Mouse (Mus musculus) intestine, embryonic 16.5 days (tissue): ENCODE results near the gene Faim. TPM values are rescaled to one million over a fixed set of nuclear protein-coding genes. Genes with fewer than 3 reads are reported as not detected.

Source experiments
- ATAC-seq: fragments of 200-750 bp; cut with Nextera tagmentation; 2 replicates; pipeline ENCODE4 v1.8.0; 2017; ENCODE audit warnings: moderate TSS enrichment, moderate library complexity
- H3K27ac ChIP-seq: fragments of 300-500 bp; sonication (generic); 2 replicates; pipeline ENCODE4 v1.5.1; 2014; ENCODE audit warnings: mild to moderate bottlenecking, low read length
- H3K27me3 ChIP-seq: fragments of 300-500 bp; sonication (generic); replicated peaks from 2 replicates; pipeline ENCODE4 v1.6.1; 2014; ENCODE audit warnings: low read length, control low read depth, mixed read lengths; ENCODE audit not compliant: control insufficient read depth, insufficient read depth
- H3K36me3 ChIP-seq: fragments of 300-500 bp; sonication (generic); 2 replicates; pipeline ENCODE4 v1.6.1; 2014; ENCODE audit warnings: low read length, control low read depth; ENCODE audit not compliant: control insufficient read depth, insufficient read depth
- H3K4me1 ChIP-seq: fragments of 300-500 bp; sonication (generic); 2 replicates; pipeline ENCODE4 v1.6.1; 2014; ENCODE audit warnings: low read length, control low read depth, mixed read lengths; ENCODE audit not compliant: control insufficient read depth, insufficient read depth
- H3K4me2 ChIP-seq: fragments of 300-500 bp; sonication (generic); 2 replicates; pipeline ENCODE4 v1.6.1; 2014; ENCODE audit warnings: low read depth, low read length, control low read depth
- H3K4me3 ChIP-seq: fragments of 300-500 bp; sonication (generic); 2 replicates; pipeline ENCODE4 v1.5.1; 2014; ENCODE audit warnings: mild to moderate bottlenecking, low read length
- H3K9ac ChIP-seq: fragments of 300-500 bp; sonication (generic); 2 replicates; pipeline ENCODE4 v1.6.1; 2014; ENCODE audit warnings: low read depth, low read length
- H3K9me3 ChIP-seq: fragments of 300-500 bp; sonication (generic); 2 replicates; pipeline ENCODE4 v1.6.1; 2016; ENCODE audit warnings: low read length, control low read depth; ENCODE audit not compliant: control insufficient read depth
- WGBS: fragments of 180-500 bp; shearing (Covaris S2); extraction: QIAGEN DNeasy Blood & Tissue Kit; methylation state at CpG from one replicate; pipeline ENCODE4 v1.1.7; 2014; 5-methylcytosine and 5-hydroxymethylcytosine counted together
- polyA plus RNA-seq: library from polyadenylated mRNA; unstranded; fragments of >200 nt; fragmentation: Nextera tagmentation; extraction: Ambion mirVana; gene quantifications from 2 replicates; pipeline ENCODE4 v1.2.1, GENCODE M21; 2015

The Faim gene
- polyA plus RNA-seq, 1 experiment from 2014 or later, result 36.9 TPM

- H3K4me2 ChIP-seq, result peak overlapping the region; percentile 48
- H3K27ac ChIP-seq, result no peak overlapping the region
- H3K36me3 ChIP-seq, result no peaks in the 10 kb centered on the region
- H3K4me1 ChIP-seq, result peaks cover 32% of the 10 kb centered on the region
- under 1% methylated on average over 78 of the region's 80 CpGs for WGBS
- peak; percentile 49 for ATAC-seq
- H3K9me3 ChIP-seq, result no peaks in the 10 kb centered on the region
- H3K4me3 ChIP-seq, result peak overlapping the region; percentile 46
- H3K9ac ChIP-seq, result no peak overlapping the region
- peaks cover 87% of the 10 kb centered on the region for H3K27me3 ChIP-seq
Measured at GRCm38 (mm10) chr9:98956591-98957381, 29.4 kb upstream of the Faim start.

- Histone ChIP-seq H3K4me1 (peaks cover 27% of the 10 kb centered on the region), H3K4me2 (no peak overlapping the region), H3K4me3 (no peak overlapping the region), H3K9ac (no peak overlapping the region), H3K36me3 (no peaks in the 10 kb centered on the region), H3K27ac (no peak overlapping the region), H3K27me3 (peaks cover 87% of the 10 kb centered on the region), H3K9me3 (no peaks in the 10 kb centered on the region)
- 1% methylated on average over 23 of the region's 23 CpGs for WGBS
- no peak for ATAC-seq
Measured at GRCm38 (mm10) chr9:98957751-98958351, 28.3 kb upstream of the Faim start.

- H3K4me2 ChIP-seq, result no peak overlapping the region
- 8% methylated on average over 6 of the region's 6 CpGs for WGBS
- no peak for ATAC-seq
- H3K27me3 ChIP-seq, result peaks cover 87% of the 10 kb centered on the region
- H3K4me3 ChIP-seq, result no peak overlapping the region
- H3K27ac ChIP-seq, result no peak overlapping the region
- peaks cover 27% of the 10 kb centered on the region for H3K4me1 ChIP-seq
- no peak overlapping the region for H3K9ac ChIP-seq
- no peaks in the 10 kb centered on the region for H3K9me3 ChIP-seq
- H3K36me3 ChIP-seq, result no peaks in the 10 kb centered on the region
Measured at GRCm38 (mm10) chr9:98958628-98959027, 27.5 kb upstream of the Faim start.

- Histone ChIP-seq H3K36me3 (no peaks in the 10 kb centered on the region), H3K9me3 (no peaks in the 10 kb centered on the region), H3K4me2 (no peak overlapping the region), H3K4me1 (peaks cover 23% of the 10 kb centered on the region), H3K9ac (no peak overlapping the region), H3K4me3 (no peak overlapping the region), H3K27me3 (peaks cover 86% of the 10 kb centered on the region), H3K27ac (no peak overlapping the region)
- no peak for ATAC-seq
- 27% methylated on average over 3 of the region's 3 CpGs for WGBS
Measured at GRCm38 (mm10) chr9:98959851-98960250, 26.3 kb upstream of the Faim start.

- Histone ChIP-seq H3K27ac (no peak overlapping the region), H3K9ac (no peak overlapping the region), H3K9me3 (no peaks in the 10 kb centered on the region), H3K4me2 (no peak overlapping the region), H3K36me3 (no peaks in the 10 kb centered on the region), H3K4me3 (no peak overlapping the region), H3K27me3 (peaks cover 86% of the 10 kb centered on the region), H3K4me1 (peaks cover 21% of the 10 kb centered on the region)
- WGBS, result 45% methylated on average over 5 of the region's 5 CpGs
- no peak for ATAC-seq
Measured at GRCm38 (mm10) chr9:98960348-98960747, 25.8 kb upstream of the Faim start.

GRCm38 (mm10) chr9:98961591-98962477 lies 24.3 kb upstream of the Faim start:
- ATAC-seq, result no peak
- H3K27me3 ChIP-seq, result peaks cover 82% of the 10 kb centered on the region

GRCm38 (mm10) chr9:98962478-98963142 lies 23.6 kb upstream of the Faim start:
- Histone ChIP-seq H3K27ac (no peak overlapping the region), H3K4me2 (no peak overlapping the region), H3K4me1 (peaks cover 3% of the 10 kb centered on the region; the same call in 1 of the 2 replicates), H3K9ac (no peak overlapping the region), H3K4me3 (no peak overlapping the region), H3K27me3 (peaks cover 84% of the 10 kb centered on the region), H3K36me3 (no peaks in the 10 kb centered on the region), H3K9me3 (no peaks in the 10 kb centered on the region)
- WGBS, result 1% methylated on average over 20 of the region's 20 CpGs
- ATAC-seq, result no peak

More at GRCm38 (mm10) chr9:98961591-98962477, 24.3 kb upstream of the Faim start:
- Histone ChIP-seq H3K4me2 (no peak overlapping the region), H3K4me1 (peaks cover 6% of the 10 kb centered on the region), H3K4me3 (no peak overlapping the region), H3K36me3 (no peaks in the 10 kb centered on the region), H3K9me3 (no peaks in the 10 kb centered on the region), H3K27ac (no peak overlapping the region), H3K9ac (no peak overlapping the region)
- 9% methylated on average over 22 of the region's 22 CpGs for WGBS

- Histone ChIP-seq H3K9me3 (no peaks in the 10 kb centered on the region), H3K27me3 (peaks cover 81% of the 10 kb centered on the region), H3K4me1 (peaks cover 3% of the 10 kb centered on the region; the same call in 1 of the 2 replicates), H3K27ac (no peak overlapping the region), H3K36me3 (no peaks in the 10 kb centered on the region), H3K9ac (no peak overlapping the region), H3K4me3 (no peak overlapping the region), H3K4me2 (no peak overlapping the region)
- 7% methylated on average over 18 of the region's 18 CpGs for WGBS
- ATAC-seq, result no peak
Measured at GRCm38 (mm10) chr9:98963661-98964060, 22.5 kb upstream of the Faim start.
